Mouse (Mus musculus): ENCODE data around the gene Apbb2.

DNA sequence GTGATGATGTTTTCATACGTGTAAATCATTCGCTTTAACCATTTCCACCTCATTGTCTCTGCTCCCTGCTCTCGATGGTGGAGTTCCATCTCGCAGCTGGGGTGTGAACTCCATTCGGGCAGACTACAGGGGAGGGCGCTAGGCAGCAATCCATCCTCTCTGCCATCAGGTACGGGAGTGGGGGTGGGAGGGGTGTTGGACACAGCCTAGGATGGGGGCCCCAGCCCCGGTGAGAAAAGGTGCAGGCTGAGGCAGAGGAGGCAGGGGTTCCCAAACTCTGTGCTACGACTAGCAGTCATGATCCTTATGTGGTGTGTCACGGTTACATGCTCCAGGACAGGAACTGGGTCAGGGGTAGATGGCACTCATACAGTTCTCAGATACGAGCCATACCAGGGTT, 144.4 kb downstream of the Apbb2 start:
- TF ChIP-seq POLR2A (IDR thresholded peaks at IDR 0.05; ENCODE audit: insufficient read length, low read depth) (no peak), USF1 (IDR thresholded peaks at IDR 0.05; ENCODE audit: low read depth) (no peak), MAX (IDR thresholded peaks at IDR 0.05; ENCODE audit: low read depth) (no peak)
